Mouse (Mus musculus) mouse trophoblast stem cell (cell line): ENCODE measurements around the gene Fbln5.

Source experiments
- in situ Hi-C, 2 experiments: fragments of 300-500 bp; cut with MseI, MboI; formaldehyde crosslinking; loops; 2 replicates in 1 of 2; 3 replicates in 1 of 2; pipeline ENCODE4 v1.15.1; 2025

The Fbln5 gene

DNA sequence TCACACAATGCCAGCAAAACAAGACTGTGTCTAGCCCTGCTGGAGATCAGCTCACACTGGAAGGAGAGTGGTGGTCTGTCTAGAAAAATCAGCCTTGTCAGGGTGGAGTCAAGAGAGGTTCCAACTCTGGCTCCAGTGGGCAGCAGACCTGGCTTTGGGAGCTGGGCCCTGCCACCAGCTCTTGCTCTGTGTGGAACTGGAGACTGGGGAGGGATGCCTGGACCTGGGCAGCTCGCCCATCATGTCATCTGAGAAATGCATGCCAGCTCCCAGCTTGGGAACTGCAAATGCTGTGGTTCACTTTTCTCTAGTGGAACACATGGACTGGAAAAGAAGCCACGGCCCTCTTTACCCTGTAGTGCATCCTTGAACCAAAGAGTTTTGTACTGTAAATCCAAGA, 8.3 kb downstream of the Fbln5 start:
- in situ Hi-C loops: no loop called here

DNA sequence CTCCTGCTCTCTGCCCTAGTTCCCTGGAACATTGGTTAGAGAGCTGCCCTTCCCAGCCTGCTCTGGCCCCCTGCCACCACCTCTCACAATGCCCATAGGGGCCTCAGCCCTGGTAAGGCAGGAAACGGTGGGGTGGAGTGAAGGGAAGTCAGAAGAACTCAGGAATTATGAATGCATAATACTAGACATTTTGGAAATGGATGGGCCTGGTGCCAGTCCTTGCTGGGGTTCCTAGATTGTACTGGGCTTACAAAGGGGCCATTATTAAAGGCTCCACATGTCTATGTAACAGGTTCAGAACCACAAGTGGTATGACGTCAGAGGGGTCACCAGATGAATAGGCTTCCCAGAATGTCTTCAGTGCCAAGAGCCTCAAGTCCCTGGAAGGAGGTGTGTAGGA, 11.5 kb downstream of the Fbln5 start:
- in situ Hi-C loops: no loop called here

DNA sequence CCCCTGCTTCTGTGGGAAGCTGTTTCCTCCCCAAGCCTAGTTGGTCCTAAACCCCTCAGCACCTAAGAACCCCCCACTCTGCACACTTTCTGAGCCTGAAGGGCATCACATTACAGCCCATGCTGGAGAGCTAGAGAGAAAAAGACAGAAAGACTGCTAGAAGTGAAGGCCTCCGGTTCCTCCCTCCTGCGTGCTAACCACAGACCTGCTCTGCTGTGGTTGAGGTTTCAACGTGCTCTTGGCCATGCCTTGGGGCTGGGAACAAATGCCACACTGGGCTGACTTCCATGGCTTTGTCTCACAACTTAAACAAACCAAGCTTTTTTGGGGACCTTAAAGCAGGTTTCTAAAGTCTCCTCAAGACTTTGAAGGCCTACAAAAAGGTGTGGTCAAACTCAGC, 16.4 kb downstream of the Fbln5 start:
- in situ Hi-C loops: no loop called here

GRCm38 (mm10) chr12:101801744-101802143, 17.1 kb downstream of the Fbln5 start:
- in situ Hi-C loops: no loop called here

GRCm38 (mm10) chr12:101801051-101801450, 17.8 kb downstream of the Fbln5 start:
- in situ Hi-C loops: no loop called here

- in situ Hi-C loops: no loop called here
Measured at GRCm38 (mm10) chr12:101798189-101798922, 20.5 kb downstream of the Fbln5 start.

- in situ Hi-C loops: no loop called here
Measured at GRCm38 (mm10) chr12:101794458-101794857, 24.4 kb downstream of the Fbln5 start.

DNA sequence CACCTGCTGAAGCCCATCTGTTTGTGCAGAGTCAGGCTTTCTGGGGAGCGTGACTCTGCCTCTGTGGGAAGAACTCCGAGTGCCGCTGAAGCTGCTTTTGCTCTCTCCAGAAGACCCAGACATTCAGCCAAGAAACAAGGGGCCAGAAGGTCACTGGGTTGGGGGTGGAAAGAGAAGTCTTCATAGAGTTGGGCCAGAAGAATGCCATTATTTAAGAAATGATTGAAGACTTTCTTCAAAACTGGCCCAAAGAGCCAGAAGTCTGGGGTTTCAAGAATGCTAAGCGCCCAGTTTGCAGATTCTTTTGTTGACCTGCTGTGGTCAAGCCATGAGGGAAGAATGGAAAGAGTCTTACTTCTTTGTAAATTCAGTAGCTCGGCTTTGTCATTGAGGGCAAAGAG, 25.6 kb downstream of the Fbln5 start:
- in situ Hi-C loops: no loop called here

DNA sequence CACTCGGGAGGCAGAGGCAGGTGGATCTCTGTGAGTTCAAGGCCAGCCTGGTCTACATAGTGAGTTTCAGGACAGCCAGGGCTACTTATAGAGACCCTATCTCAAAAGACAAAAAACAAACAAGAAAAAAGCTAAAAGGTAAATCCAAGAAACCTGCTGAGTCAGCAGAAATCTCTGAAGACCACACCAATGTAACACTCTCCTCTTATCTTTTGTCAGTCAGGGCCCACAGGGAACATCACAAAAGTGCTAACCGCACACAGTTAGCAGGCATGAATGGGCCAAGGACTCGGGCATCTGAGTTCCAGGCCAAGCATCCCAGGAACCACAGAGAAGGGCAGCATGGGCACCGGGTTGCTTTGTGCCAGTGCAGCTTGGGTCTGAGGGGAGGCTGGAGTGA, 26.2 kb downstream of the Fbln5 start:
- in situ Hi-C loops: no loop called here

GRCm38 (mm10) chr12:101789767-101790166, 29.1 kb downstream of the Fbln5 start:
- in situ Hi-C loops: no loop called here

- in situ Hi-C loops: no loop called here
Measured at GRCm38 (mm10) chr12:101789250-101789649, 29.6 kb downstream of the Fbln5 start.

- in situ Hi-C loops: no loop called here
Measured at GRCm38 (mm10) chr12:101782787-101783186, 36.1 kb downstream of the Fbln5 start.

DNA sequence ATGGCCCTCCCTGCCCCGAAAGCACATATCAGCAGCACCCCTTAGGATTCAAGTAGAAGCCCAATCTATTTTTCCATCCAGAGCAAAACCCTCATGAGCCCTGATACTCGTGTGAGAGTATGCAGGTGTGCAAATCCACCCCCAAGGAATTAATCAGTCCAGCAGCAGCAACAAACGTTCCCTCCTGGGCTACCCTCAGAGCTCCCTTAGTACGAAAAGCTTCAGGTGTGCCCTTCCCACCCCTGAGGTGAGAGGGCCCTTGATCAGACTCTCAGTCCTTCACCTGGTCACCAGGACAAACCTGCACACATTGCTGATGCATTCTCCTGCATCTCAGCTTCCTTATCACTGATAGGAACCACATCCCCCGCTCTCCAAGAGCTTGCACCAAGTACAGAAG, 37.9 kb downstream of the Fbln5 start:
- in situ Hi-C loops: no loop called here

- in situ Hi-C loops: no loop called here
Measured at GRCm38 (mm10) chr12:101777613-101778325, 41.1 kb downstream of the Fbln5 start.

- in situ Hi-C loops: no loop called here
Measured at GRCm38 (mm10) chr12:101776383-101776782, 42.5 kb downstream of the Fbln5 start.

DNA sequence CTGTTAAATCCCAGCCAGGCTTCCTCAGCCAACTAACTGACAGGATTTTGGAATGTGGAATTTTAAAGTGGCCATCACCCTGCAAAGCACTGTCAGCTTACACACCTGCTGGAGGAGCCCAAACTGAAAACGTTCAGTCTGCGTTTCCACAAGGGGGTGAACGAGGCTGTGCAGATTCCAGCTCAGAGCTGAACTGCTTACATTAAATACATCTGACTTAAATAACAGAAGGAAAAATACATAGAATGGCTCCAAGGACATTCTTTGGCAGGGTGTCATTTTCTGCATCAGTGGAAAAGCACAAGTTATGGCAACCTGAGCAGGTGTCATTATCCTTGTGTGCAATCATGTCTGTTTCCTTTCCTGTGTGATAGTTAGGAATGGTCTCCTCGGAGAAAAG, 44.7 kb downstream of the Fbln5 start:
- in situ Hi-C loops: no loop called here

DNA sequence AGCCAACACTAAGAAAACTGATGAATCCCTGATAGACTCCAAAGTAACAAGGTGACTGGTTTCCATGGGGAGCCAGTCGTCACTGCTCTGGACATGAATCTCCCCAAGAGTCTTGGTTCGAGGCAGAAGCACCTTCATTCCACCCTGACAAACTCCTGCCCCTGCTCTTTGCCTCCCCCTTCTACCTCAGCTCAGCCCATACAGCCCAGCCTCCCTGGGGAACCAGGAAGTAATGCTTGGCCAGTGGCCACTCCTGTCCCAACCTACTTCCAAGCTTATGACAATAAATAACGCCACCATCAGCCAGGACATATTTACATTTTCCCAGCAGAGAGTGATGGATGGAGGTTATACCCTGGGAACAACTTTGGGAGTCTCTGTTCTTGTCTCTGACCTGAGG, 45.9 kb downstream of the Fbln5 start:
- in situ Hi-C loops: no loop called here

DNA sequence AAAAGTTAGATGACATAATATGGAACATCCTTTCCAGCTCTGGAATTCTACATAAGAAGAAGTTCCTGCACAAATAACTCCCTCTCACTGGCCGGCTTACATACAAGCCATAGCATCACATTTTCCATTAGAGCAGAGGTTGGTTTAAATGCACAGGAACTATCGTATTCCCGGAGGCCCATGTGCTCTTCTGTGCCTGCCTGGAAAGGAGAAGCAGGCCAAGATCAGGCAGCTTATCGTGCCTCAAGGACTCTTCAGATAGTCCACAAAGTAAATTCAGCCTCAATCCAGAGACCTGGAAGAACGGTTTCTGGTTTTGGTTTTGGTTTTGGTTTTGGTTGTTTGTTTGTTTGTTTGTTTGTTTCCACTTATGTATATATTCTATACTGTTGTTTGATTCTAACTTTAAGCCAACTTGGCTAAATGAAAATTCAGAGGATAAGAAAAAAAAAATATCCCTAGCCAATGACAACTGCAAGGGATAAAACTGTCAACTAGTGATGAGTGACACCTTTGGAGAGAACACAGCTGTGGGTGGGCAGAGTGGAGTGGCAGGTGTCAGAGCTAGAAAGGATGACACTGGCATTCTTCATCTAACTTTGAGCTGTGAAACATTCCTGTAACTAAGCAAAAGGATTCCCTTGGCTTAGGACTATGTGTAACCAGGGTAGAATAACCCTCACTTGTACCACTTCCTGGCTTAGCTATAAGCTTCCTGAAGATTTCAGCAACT, 48.4 kb downstream of the Fbln5 start:
- in situ Hi-C loops: no loop called here

GRCm38 (mm10) chr12:101767306-101768053, 51.4 kb downstream of the Fbln5 start:
- in situ Hi-C loops: no loop called here

DNA sequence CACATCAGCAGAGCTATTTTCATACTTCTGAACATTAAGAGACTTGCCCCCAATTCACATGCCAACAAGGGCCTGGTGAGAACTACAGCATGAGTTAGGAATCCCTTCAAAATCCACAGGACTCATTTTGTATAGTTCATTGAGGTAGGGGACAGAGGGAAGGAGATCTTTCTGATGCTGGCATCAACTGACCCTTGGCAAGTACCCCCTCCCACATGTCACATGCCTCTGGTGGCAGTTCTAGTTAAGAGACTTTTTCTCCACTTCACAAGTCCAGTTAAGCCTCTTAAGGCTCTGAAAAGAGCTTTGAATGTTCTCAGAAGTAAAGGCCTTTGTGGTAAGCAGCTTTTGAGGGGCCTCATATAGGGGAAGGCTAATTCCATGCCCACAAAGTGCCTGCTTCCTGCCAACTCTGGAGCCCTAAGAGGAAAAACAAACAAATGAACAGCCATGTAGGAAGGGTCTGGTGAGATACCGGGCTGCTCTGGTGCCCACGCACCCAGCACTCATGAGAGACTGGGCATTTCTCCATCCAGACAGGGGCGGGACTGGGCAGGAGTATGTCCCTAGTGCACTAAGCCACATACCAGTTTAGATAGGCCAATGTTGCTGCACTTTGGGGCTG, 52.5 kb downstream of the Fbln5 start:
- in situ Hi-C loops: no loop called here

DNA sequence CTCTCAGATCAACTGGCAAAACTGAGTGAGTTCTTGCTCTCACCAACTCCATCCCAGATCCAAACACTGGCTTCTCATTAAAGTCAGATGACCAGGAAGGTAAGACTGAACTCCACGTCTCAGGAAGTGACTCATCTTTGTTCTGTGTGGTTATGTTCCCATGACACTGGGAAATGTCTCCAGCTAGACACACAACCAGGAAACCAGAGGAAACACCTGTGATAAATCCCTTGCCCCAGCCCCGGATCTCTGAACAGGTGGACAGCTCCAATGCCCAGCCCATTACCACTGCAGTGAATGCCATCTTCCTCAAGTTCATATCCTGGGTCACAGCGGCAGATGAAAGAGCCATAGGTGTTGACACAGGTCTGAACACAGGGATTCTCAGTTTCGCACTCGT, 54.0 kb downstream of the Fbln5 start:
- in situ Hi-C loops: no loop called here

GRCm38 (mm10) chr12:101763065-101763464, 55.8 kb downstream of the Fbln5 start:
- in situ Hi-C loops: no loop called here
